9 mouse cellular contexts compared by ENCODE assay signal in genomic region chr8:87569706-87570563, GRCm38 (mm10). TPM values are rescaled to one million over a fixed set of nuclear protein-coding genes. Genes with fewer than 3 reads are reported as not detected.
DNase-seq lines count a peak whose midpoint lies in the region; ATAC-seq and TF ChIP-seq lines count a peak whose summit lies in the region.
"Had no signal": no experiment of that assay in that cellular context is flagged by ENCODE, and none has a peak within 500 bp of the region (broad histone marks: within the 10 kb centered on the region; RNA-seq: fewer than 3 reads in every experiment).

No protein-coding gene starts in this region.

- 32% methylated on average over 13 of the region's 13 CpGs for WGBS in forebrain, embryonic 10.5 days
- WGBS in hindbrain, embryonic 11.5 days, result 33% methylated on average over 13 of the region's 13 CpGs
- WGBS in limb, embryonic 14.5 days, result 19% methylated on average over 13 of the region's 13 CpGs

- no peaks in the 10 kb centered on the region for H3K9me3 ChIP-seq in forebrain, embryonic 10.5 days
- H3K9me3 ChIP-seq in hindbrain, embryonic 11.5 days (ENCODE audit: control insufficient read depth, low read length), result no peaks in the 10 kb centered on the region
- H3K9me3 ChIP-seq in limb, embryonic 14.5 days (ENCODE audit: control insufficient read depth, low read length), result no peaks in the 10 kb centered on the region

- no peaks in the 10 kb centered on the region for H3K36me3 ChIP-seq in forebrain, embryonic 10.5 days (replicated peaks)
- H3K36me3 ChIP-seq in hindbrain, embryonic 11.5 days (ENCODE audit: control insufficient read depth, insufficient read depth, low read length), result no peaks in the 10 kb centered on the region
- no peaks in the 10 kb centered on the region for H3K36me3 ChIP-seq in limb, embryonic 14.5 days (ENCODE audit: control insufficient read depth, insufficient read depth, low read length)

- peak overlapping the region; percentile 43 for H3K4me2 ChIP-seq in hindbrain, embryonic 11.5 days (replicated peaks; ENCODE audit: low read depth, low read length)
- H3K4me2 ChIP-seq in limb, embryonic 14.5 days (replicated peaks; ENCODE audit: low read depth, low read length, severe bottlenecking), result peak overlapping the region; percentile 53

- no peak for ATAC-seq in hindbrain, embryonic 11.5 days (ENCODE audit: low FRiP score)
- peak; percentile 67; the same call in 1 of the 2 replicates for ATAC-seq in limb, embryonic 14.5 days (ENCODE audit: low FRiP score, low read depth)

- DNase-seq in R1 (ENCODE audit: low read depth, low spot score), result peak; percentile 88
- peak; percentile 45 for DNase-seq in forebrain, embryonic 10.5 days (ENCODE audit: extremely low spot score, low spot score)
- peak; percentile 42 for DNase-seq in hindbrain, embryonic 11.5 days (ENCODE audit: low spot score)
- peak; percentile 49 for DNase-seq in limb, embryonic 14.5 days (ENCODE audit: low spot score)
- peak; percentile 30 for DNase-seq in retina, embryonic 14.5 days (ENCODE audit: low spot score)
- no peak for DNase-seq in thymus, postnatal 14 days
- no peak for DNase-seq in left cerebral cortex, adult 8-10 months (ENCODE audit: low spot score in 2 of 2)
- no peak for DNase-seq in MN1 (ENCODE audit: low spot score)

- H3K27ac ChIP-seq in forebrain, embryonic 10.5 days, result peak overlapping the region; percentile 79
- no peak overlapping the region for H3K27ac ChIP-seq in hindbrain, embryonic 11.5 days (ENCODE audit: low read depth, low read length)
- H3K27ac ChIP-seq in limb, embryonic 14.5 days (replicated peaks; ENCODE audit: low read depth, low read length), result peak overlapping the region; percentile 67

- peaks cover 19% of the 10 kb centered on the region for H3K4me1 ChIP-seq in forebrain, embryonic 10.5 days
- 0 out of 2 replicates have a peak, but pooled peaks cover 2% of the 10 kb centered on the region for H3K4me1 ChIP-seq in hindbrain, embryonic 11.5 days (replicated peaks; ENCODE audit: control insufficient read depth, insufficient read depth, low read length)
- peaks cover 10% of the 10 kb centered on the region for H3K4me1 ChIP-seq in limb, embryonic 14.5 days (ENCODE audit: control insufficient read depth, insufficient read depth, low read length)
- H3K4me1 ChIP-seq: megakaryocyte, embryonic 14.5 days had no signal

- H3K9ac ChIP-seq in hindbrain, embryonic 11.5 days (ENCODE audit: low read depth, low read length), result peak overlapping the region; percentile 58
- peak overlapping the region; percentile 56 for H3K9ac ChIP-seq in limb, embryonic 14.5 days (ENCODE audit: low read depth, low read length, severe bottlenecking)

- peaks cover 12% of the 10 kb centered on the region; the same call in 1 of the 2 replicates for H3K27me3 ChIP-seq in forebrain, embryonic 10.5 days (ENCODE audit: poor library complexity, severe bottlenecking)
- H3K27me3 ChIP-seq in hindbrain, embryonic 11.5 days (ENCODE audit: control insufficient read depth, insufficient read depth, low read length), result no peaks in the 10 kb centered on the region
- no peaks in the 10 kb centered on the region for H3K27me3 ChIP-seq in limb, embryonic 14.5 days (ENCODE audit: control insufficient read depth, insufficient read depth, low read length)

- TF ChIP-seq POLR2A in limb, embryonic 14.5 days (IDR thresholded peaks at IDR 0.05; ENCODE audit: borderline replicate concordance, extremely low read depth, insufficient read depth, insufficient read length), result no peak

- peak overlapping the region; percentile 46 for H3K4me3 ChIP-seq in forebrain, embryonic 10.5 days
- peak overlapping the region; percentile 15 for H3K4me3 ChIP-seq in hindbrain, embryonic 11.5 days (ENCODE audit: low read depth, low read length)
- peak overlapping the region; percentile 31 for H3K4me3 ChIP-seq in limb, embryonic 14.5 days (replicated peaks; ENCODE audit: low read length)
- H3K4me3 ChIP-seq: megakaryocyte, embryonic 14.5 days had no signal

RNA-seq across cellular contexts. Expression of gene 4933402J07Rik, which starts 6.3 kb away (rescaled TPM):
- not detected in 2 replicates for polyA plus RNA-seq in forebrain, embryonic 10.5 days (2016; fragmentation: Nextera tagmentation; extraction: Ambion mirVana)
- not detected in 2 replicates for polyA plus RNA-seq in hindbrain, embryonic 11.5 days (2014; fragmentation: Nextera tagmentation; extraction: Ambion mirVana)
- not detected in 2 replicates for polyA plus RNA-seq in limb, embryonic 14.5 days (2012; rRNA removed)
- polyA plus RNA-seq in limb, embryonic 14.5 days (2014; fragmentation: Nextera tagmentation; extraction: Ambion mirVana), result not detected in 2 replicates
- total RNA-seq in left cerebral cortex, adult 8-10 months (2022), result not detected

Comparison
In these comparisons a context has a peak if more than half of its experiments do, and no peak if none do; other contexts are left out.
1. DNase-seq: peak in R1 (single experiment), forebrain, embryonic 10.5 days (single experiment), hindbrain, embryonic 11.5 days (single experiment), limb, embryonic 14.5 days (single experiment) and retina, embryonic 14.5 days (single experiment); none in thymus, postnatal 14 days (single experiment), left cerebral cortex, adult 8-10 months (0 of 2) and MN1 (single experiment).
2. Peak in every context shown above with its lines, with median percentiles within 50 percentile points of each other: H3K4me3 ChIP-seq.